Mouse (Mus musculus) stomach, postnatal 0 days (tissue): ENCODE results near the gene Ppp2r5a.

ENCODE experiments used
- CTCF ChIP-seq: IDR thresholded peaks from 2 replicates; pipeline ENCODE4 v1.5.1; 2016; ENCODE audit warnings: antibody characterized with exemption, low read depth, mild to moderate bottlenecking, moderate library complexity
- EP300 ChIP-seq: optimal IDR thresholded peaks from 2 replicates; pipeline ENCODE3; 2016; ENCODE audit warnings: antibody characterized with exemption

- TF ChIP-seq CTCF = no peak
- TF ChIP-seq EP300 = no peak
These were observed 16.3 kb upstream of the Ppp2r5a start for GRCm38 (mm10) chr1:191419421-191419820.
